Mouse (Mus musculus): ENCODE measurements at regions not wholly inside any gene's neighbourhood (a gene's known extent, or its start where the extent isn't known, plus 50 kb on each side); places are given as distances from the start of the nearest gene placed in this dataset.

DNA sequence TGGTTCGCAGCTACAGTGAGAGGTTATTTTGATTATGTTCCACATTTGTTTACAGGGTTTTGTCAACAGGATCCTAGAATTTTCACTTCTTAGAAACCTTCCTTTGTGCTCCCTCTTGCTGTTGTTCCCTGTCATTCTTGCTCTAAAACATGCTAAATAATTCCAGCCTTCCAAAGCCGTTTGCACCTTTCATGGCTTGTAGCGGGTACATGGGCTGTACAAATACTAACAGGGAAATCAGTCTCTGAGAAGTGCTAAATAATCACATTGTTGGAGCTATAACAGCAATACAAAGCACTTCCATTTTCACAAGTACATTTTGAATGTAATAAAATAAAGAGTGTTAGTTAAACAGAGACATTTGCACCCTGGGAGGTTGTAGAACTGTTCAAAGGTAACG is 268.8 kb upstream of the Acvr2a start:
- no peak for DNase-seq

DNA sequence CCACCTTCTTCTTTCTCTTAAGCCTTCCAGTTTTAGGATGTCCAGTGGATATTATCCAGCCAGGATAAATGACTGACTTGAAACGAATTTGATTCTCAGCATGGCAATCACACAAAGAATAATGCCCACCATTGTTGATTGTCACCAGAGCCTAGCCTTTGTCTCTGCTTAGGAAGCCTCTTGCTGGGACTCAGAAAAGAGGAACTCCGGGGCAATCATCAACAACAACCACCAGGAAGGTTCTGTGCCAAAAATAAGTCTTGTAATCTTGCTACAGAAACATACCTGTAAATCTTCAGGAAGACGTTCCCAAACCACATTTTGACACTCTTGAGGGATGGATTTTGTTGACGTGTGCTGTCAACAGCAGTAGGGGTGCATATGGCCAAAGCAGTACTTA is 268.2 kb upstream of the Acvr2a start:
- DNase-seq: no peak

DNA sequence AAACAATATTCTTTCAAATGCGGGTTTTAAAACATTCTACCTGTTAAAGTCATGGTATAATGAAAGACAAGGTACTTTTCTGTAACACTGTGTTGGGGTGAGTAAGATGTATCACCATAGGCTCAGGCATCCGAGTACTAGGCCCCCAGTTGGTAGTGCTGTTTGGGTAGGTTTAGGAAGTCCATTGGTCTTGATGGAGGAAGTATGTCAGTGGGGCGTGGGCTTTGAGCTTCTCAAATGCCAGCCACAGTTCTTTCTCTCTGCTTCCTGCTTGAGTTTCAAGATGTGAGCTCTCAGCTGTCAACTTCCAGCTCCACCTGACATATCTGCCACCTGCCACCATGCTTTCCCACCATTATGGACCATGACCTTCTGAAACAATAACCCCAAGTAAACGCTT is 267.7 kb upstream of the Acvr2a start:
- DNase-seq: no peak

DNA sequence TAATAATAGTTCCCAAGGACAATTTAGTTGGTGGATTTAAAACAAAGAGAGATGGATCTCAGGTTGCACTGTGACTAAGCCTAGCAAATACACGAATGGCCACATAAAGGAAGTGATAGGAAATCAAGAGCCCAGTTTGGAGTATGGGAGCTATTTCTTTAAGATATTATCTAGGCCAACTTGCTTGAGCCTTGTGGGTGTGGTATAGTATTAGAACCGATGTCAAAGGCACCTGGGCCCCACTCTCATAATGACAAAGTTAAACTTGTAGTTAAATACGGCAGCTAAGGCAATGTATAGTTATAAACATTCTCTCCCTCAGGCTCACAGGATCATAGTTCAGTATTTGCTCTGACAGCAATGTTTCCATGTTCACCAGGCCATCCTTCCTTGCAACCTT is 257.3 kb upstream of the Acvr2a start:
- no peak for DNase-seq

DNA sequence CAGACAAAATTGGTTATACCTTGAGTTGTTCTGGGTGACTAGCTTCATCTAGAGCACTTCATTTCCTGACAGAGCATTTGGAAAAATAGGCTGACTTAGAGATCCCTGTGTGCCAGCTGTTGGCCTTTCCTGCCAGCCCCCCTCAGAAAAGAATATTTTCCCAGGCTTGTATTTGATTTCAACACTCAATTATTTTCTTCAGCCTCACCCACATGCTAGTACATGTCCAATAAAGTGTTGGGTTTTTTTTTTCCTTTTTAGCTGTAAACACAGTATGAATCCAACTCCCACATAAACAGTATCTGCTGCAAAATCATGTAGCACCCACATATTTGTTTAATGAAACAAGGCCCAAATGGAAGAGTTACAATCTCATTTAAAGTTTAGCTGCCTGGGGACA is 256.8 kb upstream of the Acvr2a start:
- DNase-seq: no peak

DNA sequence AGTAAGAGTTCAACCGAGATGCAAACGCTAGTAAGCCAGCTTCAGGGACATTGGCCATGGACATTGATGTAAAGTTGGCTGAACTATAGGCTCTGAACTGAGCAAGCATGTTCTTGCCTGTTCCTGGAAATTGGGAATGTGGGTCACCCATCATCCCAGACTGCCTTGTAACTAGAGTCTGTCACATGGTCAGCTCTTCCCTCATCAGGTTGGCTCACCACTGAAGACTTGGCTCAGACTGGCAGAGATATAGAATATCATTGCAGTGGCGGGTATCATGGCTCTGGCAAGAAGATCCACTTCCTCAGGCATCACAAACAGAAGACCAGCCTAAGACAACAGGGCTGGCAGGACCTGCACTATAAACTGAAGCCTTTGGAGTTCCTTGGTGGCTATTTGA is 255.3 kb upstream of the Acvr2a start:
- DNase-seq: no peak

- no peak for DNase-seq
Observed at GRCm38 (mm10) chr2:48563636-48564035, 250.3 kb upstream of the Acvr2a start.

- no peak for DNase-seq
Observed at GRCm38 (mm10) chr2:48564170-48564569, 249.7 kb upstream of the Acvr2a start.

DNA sequence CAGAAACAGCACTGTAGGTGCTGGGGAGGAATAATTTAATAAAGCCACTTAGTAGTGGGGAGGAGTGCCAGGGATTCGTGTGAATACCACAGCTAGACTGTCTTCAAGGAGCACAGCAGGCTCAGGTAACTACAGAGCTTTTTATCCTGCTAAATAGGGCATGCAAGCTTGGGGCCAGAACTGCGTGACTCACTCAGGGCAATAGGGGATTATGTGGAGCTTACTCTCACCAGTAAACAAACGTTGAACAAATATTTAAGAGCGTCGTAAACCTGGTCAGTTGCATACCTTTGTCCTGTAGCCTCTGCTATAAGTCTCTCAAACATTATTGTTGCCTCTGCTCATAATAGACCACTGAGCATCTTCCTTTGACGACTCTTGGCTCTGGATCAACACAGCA is 246.0 kb upstream of the Acvr2a start:
- no peak for DNase-seq

- DNase-seq: no peak
Observed at GRCm38 (mm10) chr2:48586162-48586830, 227.6 kb upstream of the Acvr2a start.

DNA sequence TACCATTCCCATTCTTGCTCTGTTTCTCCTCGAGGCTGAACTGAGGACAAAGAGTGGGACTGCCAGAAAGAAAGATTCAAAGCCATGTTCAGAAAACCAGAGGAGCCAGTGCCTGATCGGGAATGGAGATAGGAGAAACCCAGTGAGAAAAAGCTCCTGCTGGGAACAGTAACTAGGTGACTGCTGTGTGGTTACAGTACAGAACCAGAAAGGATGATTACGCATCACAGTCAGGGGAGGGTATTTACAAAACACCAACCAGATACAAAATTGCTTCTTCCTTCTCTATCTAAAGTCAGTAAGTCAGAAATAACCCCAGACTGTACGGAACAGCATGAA is 227.1 kb upstream of the Acvr2a start:
- DNase-seq: no peak

- DNase-seq: no peak
Observed at GRCm38 (mm10) chr2:48589709-48590108, 224.2 kb upstream of the Acvr2a start.

GRCm38 (mm10) chr2:48597793-48598583 is 215.9 kb upstream of the Acvr2a start:
- DNase-seq: no peak

- no peak for DNase-seq
Observed at GRCm38 (mm10) chr2:48599367-48599766, 214.5 kb upstream of the Acvr2a start.

DNA sequence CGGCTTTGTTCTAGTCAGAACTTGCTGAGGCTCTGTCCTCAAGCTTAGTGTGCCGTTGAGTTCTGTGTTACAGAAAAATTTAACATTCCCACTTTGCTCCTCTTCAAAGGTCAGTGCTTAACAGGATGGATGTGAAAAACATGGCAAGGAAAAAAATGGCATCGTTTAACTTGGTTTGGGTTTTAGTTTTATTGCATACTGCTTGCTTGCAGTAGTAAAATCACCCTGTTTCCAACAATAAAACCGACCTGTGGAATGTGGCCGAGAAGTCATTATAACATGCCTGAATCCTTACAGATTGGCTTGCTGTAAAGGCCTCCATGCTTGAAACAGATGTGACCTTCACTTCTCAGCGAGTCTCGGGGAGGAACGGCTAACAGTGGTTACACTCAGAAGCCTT is 212.1 kb upstream of the Acvr2a start:
- no peak for DNase-seq

GRCm38 (mm10) chr2:48609466-48609865 is 204.4 kb upstream of the Acvr2a start:
- DNase-seq: no peak

DNA sequence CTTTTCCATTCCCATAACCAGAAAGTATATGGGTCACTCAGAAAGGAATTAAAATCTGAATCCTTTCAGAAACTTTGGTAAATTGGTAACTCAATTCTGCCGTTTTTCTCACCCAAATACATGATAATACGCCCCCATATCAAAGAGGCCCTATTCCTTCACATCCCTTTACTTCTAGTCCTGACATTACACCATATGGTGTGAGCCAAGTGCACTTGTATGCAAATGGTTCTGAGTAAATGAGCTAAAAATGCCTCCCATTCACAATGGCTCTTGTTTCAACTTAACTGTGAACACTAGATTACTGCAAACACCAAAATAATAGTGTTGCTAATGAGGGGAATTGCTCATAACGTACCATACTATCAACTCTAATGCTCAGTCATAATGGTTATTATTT is 201.7 kb upstream of the Acvr2a start:
- no peak for DNase-seq

DNA sequence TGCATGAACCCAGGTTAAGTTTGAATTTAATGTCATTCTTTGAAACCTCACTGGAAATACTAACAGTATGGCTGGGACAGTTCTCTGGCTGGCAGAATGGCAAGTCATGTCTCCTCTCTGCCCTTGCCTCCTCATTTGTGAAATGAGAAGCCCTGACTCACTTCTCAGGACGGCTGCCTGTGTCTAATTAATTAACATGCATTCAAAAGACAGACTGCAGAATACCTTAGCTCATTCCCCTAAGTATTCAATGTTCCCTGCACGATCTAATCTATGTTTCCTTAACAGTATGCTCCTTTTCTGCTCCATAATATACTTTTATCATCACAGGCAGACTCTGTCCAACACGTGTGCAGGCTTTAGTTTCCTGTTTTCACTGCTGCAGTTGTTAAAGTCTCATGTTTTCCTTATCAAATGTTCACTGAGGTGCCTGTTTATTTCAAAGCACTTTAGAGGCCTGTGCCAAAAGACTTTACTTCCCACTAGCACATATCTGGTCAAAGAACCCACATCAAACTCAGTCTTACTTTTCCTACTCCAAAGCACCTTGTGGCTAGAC is 196.7 kb upstream of the Acvr2a start:
- no peak for DNase-seq

GRCm38 (mm10) chr2:48619042-48619441 is 194.9 kb upstream of the Acvr2a start:
- DNase-seq: no peak

- no peak for DNase-seq
Observed at GRCm38 (mm10) chr2:48620815-48621214, 193.1 kb upstream of the Acvr2a start.

- no peak for DNase-seq
Observed at GRCm38 (mm10) chr2:48622316-48622715, 191.6 kb upstream of the Acvr2a start.

- no peak for DNase-seq
Observed at GRCm38 (mm10) chr2:48624040-48624439, 189.9 kb upstream of the Acvr2a start.

DNA sequence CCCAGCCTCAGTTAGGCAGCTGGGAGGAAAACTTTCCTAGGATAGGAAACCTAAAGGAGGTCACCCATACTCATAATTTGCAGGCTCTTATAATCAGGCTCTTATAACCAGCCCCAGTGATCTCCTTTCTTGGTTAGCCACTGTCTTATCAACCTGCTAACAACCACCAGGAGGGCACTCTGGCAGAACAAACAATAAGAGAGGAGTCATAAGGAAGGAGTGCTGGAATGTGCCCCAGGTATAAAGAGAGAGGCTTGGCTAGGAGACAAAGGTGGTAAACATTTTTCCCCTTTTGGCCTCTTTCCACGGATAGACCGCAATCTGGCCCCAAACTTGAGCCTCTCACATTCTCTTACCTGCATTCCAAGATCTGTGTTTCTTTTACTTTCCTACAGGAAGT is 189.4 kb upstream of the Acvr2a start:
- DNase-seq: no peak

GRCm38 (mm10) chr2:48627011-48627410 is 186.9 kb upstream of the Acvr2a start:
- no peak for DNase-seq

Data from B cell, adult 2 months (primary cell).